Mouse (Mus musculus) cerebellum, postnatal 10 days (tissue): Measurements from ENCODE around the gene Mvb12a.

ENCODE experiments used
- DNase-seq, 2 experiments: peaks; one replicate each; pipeline ENCODE4 v3.0.0; 2021; ENCODE audit warnings: mixed read lengths in 2 of 2

Gene Mvb12a

GRCm38 (mm10) chr8:71593556-71594323 lies 51.0 kb downstream of the Mvb12a start:
- DNase-seq: peak in 1 of 2 experiments; percentile 47

- DNase-seq: no peak
These were observed 51.6 kb downstream of the Mvb12a start for GRCm38 (mm10) chr8:71594324-71594722.

- peak; percentile 97 to 98 for DNase-seq
These were observed 53.1 kb downstream of the Mvb12a start for GRCm38 (mm10) chr8:71595862-71596261.

- DNase-seq: peak in 1 of 2 experiments; percentile 19
These were observed 53.7 kb downstream of the Mvb12a start for GRCm38 (mm10) chr8:71596384-71596783.

GRCm38 (mm10) chr8:71596798-71597197 lies 54.1 kb downstream of the Mvb12a start:
- DNase-seq: peak; percentile 29 to 31

GRCm38 (mm10) chr8:71597451-71597850 lies 54.7 kb downstream of the Mvb12a start, which contains the start of gene Fam129c:
TSS of gene Fam129c (plus strand) at chr8:71597648.
- DNase-seq: peak in 1 of 2 experiments; percentile 55
